Mouse (Mus musculus) hematopoietic stem cell, adult 5-6 weeks (primary cell): Measurements from ENCODE around the gene Etl4. TPM values are rescaled to one million over a fixed set of nuclear protein-coding genes. Genes with fewer than 3 reads are reported as not detected.

Source experiments
- ATAC-seq, 2 experiments: fragments of 125-278 bp in 1 of 2; replicated peaks in 1 of 2; 2 replicates each; pipeline ENCODE4 v1.8.0; 2016 to 2017; ENCODE audit warnings: inconsistent platforms in 2 of 2, mild to moderate bottlenecking in 2 of 2, moderate number of reproducible peaks in 2 of 2, low read depth in 1 of 2, moderate TSS enrichment in 1 of 2; ENCODE audit not compliant: low FRiP score in 2 of 2, poor library complexity in 2 of 2, severe bottlenecking in 2 of 2, insufficient read depth in 1 of 2, low TSS enrichment in 1 of 2
- total RNA-seq: library from RNA; stranded (forward); fragments of 172-1452, 232-1000 nt; gene quantifications from 2 replicates; pipeline ENCODE4 v1.2.3, GENCODE M21; 2017

Etl4 gene
- total RNA-seq, 1 experiment from 2014 or later = 3.0 TPM

DNA sequence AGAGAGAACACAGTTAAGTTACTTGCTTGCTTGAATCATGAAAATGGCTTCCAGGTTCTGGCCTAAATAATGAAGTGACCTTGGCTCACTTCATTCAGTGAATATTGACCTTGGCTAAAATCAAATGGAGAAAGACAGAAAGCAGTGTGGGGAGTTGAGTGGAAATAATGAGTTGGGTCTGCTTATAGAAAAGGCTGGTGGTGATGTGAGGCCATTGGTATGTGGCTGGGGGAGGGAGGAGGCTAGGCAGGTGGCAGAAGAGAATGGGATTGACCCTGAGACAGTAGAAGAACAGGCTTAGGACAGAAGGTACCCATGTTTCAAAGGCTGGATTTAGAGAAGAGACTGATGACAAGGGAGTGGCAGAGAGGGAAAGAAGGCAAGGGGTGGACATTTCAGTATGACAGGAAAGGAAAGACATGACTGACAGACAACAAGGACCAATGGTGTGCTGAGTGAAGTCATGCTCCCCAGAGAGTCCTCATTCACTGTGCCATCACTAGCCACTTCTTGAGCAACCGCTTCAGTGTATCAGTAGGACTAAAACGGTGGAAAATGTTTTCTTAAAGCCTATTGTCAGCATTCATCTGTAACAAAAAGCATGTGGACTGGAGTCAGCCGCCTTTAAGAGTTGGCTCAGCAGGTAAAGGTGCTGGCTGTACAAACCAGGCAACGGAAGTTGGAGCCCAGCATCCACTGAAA is 854.1 kb downstream of the Etl4 start:
- no peak for ATAC-seq

- no peak for ATAC-seq
Measured at GRCm38 (mm10) chr2:20764566-20765090, 855.0 kb downstream of the Etl4 start.

DNA sequence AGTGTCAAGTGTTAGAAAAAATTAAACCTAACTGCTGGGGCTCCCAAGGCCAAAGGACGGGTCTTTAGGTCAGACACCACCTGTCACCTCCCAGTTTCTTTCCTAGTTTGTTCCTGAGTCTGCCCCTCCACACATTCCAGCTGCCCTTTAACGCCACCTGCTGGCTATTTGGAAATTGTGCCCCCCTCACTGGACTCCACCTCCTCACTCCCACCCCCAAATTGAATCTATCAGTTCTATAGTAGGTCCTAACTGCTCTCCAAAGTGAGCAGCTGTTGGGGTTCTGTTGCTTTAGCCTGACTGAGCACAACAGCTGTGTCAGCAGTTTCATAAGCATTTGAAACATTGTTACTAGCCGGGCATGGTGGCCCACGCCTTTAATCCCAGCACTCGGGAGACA is 859.1 kb downstream of the Etl4 start:
- ATAC-seq = no peak

- ATAC-seq = no peak
Measured at GRCm38 (mm10) chr2:20770171-20770570, 860.6 kb downstream of the Etl4 start.

GRCm38 (mm10) chr2:20774462-20774861 is 864.9 kb downstream of the Etl4 start:
- ATAC-seq = no peak

- no peak for ATAC-seq
Measured at GRCm38 (mm10) chr2:20776171-20776704, 866.7 kb downstream of the Etl4 start.

- ATAC-seq = no peak
Measured at GRCm38 (mm10) chr2:20777931-20778330, 868.4 kb downstream of the Etl4 start.

GRCm38 (mm10) chr2:20779484-20780381 is 870.2 kb downstream of the Etl4 start:
- ATAC-seq = peak; percentile 67 to 69; a peak in 3 of 4 replicates

DNA sequence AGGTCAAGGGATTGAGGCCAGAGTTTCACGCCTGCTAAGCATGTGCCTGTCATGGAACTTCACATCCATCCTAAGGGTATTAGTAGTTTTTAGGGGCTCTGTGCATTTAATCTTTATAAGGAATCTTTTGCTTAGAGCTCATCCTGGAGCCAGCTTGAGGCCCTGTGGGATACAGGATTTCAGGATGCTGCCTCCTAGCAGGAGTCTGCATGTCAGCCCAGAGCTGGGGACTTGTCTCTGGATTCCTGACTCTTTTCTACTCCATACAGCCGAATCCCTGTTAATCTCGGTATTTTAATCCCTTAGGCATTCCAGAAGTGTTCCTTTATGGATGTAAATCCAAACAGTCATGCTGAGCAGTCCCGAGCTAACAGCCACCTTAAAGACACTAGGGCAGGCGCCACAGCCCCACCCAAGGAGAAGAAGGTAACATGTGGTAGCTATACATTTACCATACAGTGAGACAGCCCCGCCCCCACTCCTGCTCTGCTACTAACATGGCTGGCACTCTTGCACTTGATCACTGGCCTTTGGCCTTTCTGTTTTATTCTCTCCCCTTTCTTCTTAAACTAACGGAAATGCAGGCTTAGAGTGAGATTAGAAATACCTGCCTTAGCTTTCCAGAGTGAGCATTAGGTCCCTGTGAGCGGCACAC is 891.8 kb downstream of the Etl4 start:
- ATAC-seq = no peak

- ATAC-seq = no peak
Measured at GRCm38 (mm10) chr2:20811506-20811905, 901.9 kb downstream of the Etl4 start.

DNA sequence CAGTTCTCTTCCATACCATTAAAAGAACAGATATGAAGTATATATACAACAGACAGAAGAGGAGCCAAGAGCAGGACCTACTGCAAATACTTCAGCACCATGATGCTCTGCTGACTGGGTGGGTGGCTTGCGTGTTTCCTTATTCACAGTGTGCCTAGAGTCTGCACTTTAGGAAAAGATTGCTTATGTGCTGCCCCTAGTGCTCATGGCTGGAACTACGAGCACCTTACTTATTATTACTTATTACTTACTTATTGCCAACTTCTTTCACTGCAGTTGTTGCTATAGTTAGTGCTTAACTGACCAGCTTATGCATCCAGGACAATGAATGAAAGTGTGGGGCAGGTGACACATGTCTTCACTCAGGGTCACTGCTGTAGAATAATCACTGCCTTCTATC is 904.4 kb downstream of the Etl4 start:
- ATAC-seq = no peak

DNA sequence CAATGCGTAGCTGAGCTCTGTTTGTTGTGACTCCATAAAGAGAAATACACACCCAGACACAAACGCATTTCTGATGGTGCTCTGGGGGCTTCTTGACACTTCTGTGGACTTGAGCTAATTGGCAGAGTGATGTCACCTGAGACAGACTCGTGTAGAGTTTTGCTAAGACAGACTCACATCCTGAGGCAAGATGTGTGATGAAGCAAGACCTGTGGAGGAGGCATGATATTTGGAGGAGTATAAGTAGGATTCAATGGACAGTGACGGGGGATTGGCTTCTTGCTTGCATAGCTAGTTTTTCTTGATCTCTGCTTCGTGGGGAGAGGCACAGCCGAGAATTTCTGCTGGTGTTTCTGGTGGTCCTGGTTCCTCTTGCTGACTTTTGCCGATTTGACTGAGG is 908.6 kb downstream of the Etl4 start:
- ATAC-seq = no peak

DNA sequence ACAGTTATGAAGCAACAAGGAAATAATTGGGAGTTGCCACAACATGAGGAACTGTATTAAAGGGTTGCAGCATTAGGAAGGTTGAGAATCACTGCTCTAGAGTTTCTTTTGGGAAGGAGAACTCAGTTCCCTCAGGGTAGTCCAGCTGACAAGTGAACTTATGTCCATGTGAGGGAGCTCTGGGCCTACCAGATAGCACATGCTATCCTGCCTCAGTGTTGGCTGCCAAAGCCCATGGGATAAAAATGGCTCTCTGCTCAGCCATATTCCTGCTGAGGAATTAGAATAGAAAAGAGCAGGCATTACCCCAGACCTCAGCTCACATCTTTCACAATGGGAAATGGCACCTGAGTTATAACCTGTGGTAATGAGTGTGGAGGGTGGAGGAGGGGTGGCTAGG is 916.7 kb downstream of the Etl4 start:
- ATAC-seq = no peak

DNA sequence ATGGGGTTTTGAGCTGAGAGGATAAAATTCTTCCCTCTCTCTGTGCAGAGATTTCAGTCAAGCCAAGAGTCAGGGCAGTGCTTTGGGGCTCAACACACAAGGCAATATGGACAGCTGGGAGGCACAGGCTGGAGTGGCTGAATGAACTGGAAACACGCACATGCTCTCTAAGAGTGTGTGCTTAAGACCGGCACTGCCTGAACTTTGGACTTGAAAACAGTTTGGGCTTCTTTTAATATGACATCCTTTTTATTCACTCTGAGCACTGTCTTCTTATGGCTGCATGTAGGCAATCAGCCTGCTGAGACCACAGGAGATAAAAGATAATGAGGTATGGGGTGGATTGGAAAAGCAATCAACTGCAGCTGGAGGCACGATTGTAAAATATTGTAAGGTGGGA is 921.3 kb downstream of the Etl4 start:
- ATAC-seq = no peak

DNA sequence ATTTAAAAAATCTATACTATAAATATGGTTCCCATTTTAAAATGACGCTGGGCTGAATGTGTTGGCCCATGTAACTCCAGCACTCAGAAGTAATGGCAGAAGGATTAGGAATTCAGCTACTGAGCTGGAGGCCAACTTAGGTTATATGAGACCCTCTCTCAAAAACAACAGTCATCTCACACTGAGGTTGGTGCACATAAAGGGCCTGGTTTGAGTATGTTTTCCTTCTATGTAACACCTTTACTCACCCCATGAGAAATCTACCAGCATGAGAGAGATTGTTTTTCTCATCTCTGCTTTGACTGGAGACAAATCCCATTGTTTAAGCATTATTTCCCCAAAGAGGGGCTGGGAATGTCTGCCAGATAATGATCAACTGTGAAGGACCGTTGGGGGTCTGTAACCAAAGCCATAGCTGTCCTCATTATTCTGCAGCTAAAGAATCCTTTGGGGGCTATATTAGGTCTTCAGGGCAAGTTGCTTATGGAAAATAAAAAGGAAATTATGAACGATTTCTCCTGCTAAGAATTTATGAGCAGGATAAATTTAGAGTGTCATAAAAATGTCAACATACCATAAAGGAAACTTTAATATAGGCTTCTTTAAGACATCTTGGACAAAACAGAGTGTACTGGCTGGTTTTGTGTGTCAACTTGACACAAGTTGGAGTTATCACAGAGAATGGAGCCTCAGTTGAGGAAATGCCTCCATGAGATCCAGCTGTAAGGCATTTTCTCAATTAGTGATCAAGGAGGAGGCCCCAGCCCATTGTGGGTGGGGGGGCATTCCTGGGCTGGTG is 922.2 kb downstream of the Etl4 start:
- no peak for ATAC-seq

GRCm38 (mm10) chr2:20849346-20849745 is 939.8 kb downstream of the Etl4 start:
- ATAC-seq = no peak
